Mouse (Mus musculus): Measurements from ENCODE around the gene Nefh. TPM values are rescaled to one million over a fixed set of nuclear protein-coding genes. Genes with fewer than 3 reads are reported as not detected.

The Nefh gene
- total and polyA plus RNA-seq, 2 experiments from 2014 or later: 2.7 to 3.3 TPM

DNA sequence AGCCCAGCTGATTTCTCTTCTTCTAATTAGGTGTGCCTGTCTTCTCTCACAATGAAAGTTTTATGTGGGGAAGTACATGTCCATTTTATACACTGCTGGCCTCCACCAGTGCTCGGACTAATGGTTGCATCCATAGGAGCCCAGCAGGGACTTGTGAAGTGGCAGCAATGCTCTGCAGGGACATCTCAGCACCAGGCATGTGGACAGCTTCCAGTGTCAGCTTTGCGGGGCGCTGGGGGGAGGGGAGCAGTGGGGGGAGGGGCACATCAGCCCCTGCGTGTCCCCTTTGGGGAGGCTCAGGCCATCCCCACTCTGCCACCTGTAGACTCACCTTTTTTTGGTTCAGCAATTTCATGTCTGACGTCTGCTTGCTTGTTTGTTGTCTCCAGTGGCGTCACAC is 5.5 kb upstream of the Nefh start:
- Histone ChIP-seq H3K4me3 (ENCODE audit: low read depth, low read length) (no peak overlapping the region), H3K4me2 (ENCODE audit: low read depth) (no peak overlapping the region), H3K9me3 (ENCODE audit: low read length) (no peaks in the 10 kb centered on the region), H3K9ac (no peak overlapping the region), H3K4me1 (ENCODE audit: insufficient read depth) (peaks cover 8% of the 10 kb centered on the region; the same call in 1 of the 2 replicates), H3K27me3 (ENCODE audit: insufficient read depth, low read length) (peaks cover 24% of the 10 kb centered on the region), H3K27ac (ENCODE audit: low read depth, low read length) (no peak overlapping the region), H3K36me3 (ENCODE audit: insufficient read depth) (0 out of 2 replicates have a peak, but pooled peaks cover 2% of the 10 kb centered on the region)
- WGBS: 8% methylated on average over 5 of the region's 6 CpGs
- TF ChIP-seq CTCF (IDR thresholded peaks at IDR 0.05; ENCODE audit: low read depth): no peak
- ATAC-seq (no peak), DNase-seq (no peak)

GRCm38 (mm10) chr11:4949256-4950044 is 1.6 kb upstream of the Nefh start:
- Histone ChIP-seq H3K36me3 (ENCODE audit: insufficient read depth) (0 out of 2 replicates have a peak, but pooled peaks cover 2% of the 10 kb centered on the region), H3K27ac (ENCODE audit: low read depth, low read length) (no peak overlapping the region), H3K9me3 (ENCODE audit: low read length) (no peaks in the 10 kb centered on the region), H3K4me2 (ENCODE audit: low read depth) (peak overlapping the region; percentile 82), H3K4me1 (ENCODE audit: insufficient read depth) (peaks cover 8% of the 10 kb centered on the region; the same call in 1 of the 2 replicates), H3K4me3 (ENCODE audit: low read depth, low read length) (peak overlapping the region; percentile 71), H3K9ac (peak overlapping the region; percentile 33; the same call in 1 of the 2 replicates), H3K27me3 (ENCODE audit: insufficient read depth, low read length) (peaks cover 33% of the 10 kb centered on the region)
- WGBS: 5% methylated on average over 23 of the region's 23 CpGs
- no peak for TF ChIP-seq CTCF (IDR thresholded peaks at IDR 0.05; ENCODE audit: low read depth)
- no peak for ATAC-seq
- DNase-seq: peak; percentile 34

DNA sequence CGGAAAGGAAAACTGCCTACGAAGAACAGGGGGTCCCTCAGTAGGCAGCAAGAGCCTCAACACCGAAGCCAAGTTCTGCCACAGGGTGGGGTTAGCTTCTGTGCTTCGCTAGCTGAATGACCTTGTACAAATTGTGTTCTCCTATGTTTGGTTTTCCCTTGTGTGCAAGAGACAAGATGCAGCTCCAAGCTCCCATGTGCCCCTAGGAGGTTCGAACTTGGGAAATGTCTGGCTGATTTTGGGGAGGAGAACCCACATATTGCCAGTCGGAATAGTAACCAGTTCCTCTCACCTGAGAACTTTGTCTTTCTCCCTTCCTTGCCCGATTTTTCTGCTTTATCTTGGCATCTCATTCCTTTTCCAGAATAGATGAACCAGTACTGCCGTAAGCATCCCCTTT is 928 bp upstream of the Nefh start:
- Histone ChIP-seq H3K4me1 (ENCODE audit: insufficient read depth) (peaks cover 8% of the 10 kb centered on the region; the same call in 1 of the 2 replicates), H3K9ac (0 out of 2 replicates have a peak overlapping the region, but pooled peaks have one; percentile 82), H3K9me3 (ENCODE audit: low read length) (no peaks in the 10 kb centered on the region), H3K27ac (ENCODE audit: low read depth, low read length) (no peak overlapping the region), H3K36me3 (ENCODE audit: insufficient read depth) (0 out of 2 replicates have a peak, but pooled peaks cover 5% of the 10 kb centered on the region), H3K27me3 (ENCODE audit: insufficient read depth, low read length) (peaks cover 33% of the 10 kb centered on the region), H3K4me2 (ENCODE audit: low read depth) (peak overlapping the region; percentile 82), H3K4me3 (ENCODE audit: low read depth, low read length) (peak overlapping the region; percentile 71)
- DNase-seq (peak; percentile 11), ATAC-seq (no peak)
- 27% methylated on average over 8 of the region's 8 CpGs for whole genome bisulfite sequencing
- TF ChIP-seq CTCF (IDR thresholded peaks at IDR 0.05; ENCODE audit: low read depth): no peak

DNA sequence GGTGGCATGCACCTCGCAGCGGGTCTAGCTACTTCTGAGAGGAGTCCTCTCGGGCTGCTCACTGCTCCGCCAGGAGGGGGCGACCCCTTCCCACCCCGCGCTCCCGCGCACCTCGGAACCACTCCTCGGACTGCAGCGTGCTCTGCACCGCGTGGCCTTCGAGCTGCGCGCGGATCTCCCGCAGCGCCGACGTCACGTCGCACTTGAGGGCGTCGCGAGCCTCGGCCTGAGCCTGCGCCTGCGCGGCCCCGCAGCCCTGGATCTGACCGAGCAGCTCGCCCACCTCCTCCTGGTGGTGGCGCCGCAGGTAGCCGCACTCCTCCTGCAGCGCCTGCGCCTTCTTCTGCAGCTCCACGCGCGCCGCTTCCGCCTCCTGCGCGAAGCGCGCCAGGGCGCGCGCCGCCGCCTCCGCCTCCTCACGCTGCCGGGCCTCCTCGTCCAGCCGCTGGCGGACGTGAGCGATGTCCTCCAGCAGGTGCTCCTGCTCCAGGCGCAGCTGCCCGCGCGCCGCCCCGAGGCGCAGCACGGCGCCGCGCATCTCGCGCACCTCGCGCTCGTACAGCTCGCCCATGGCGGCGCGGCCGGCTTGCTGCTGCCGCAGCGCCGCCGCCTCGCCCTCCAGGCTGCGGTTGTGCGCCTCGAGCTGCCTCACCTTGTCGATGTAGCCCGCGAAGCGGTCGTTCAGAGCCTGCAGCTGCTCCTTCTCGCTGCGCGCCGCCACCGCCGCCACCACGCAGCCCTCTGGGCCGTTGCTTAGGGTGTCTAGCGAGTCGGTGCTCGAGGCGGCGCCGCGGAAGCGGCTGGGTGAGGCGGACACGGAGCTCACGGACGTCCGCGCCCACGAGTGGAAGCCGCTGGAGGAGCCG is 684 bp downstream of the Nefh start:
- H3K27me3 ChIP-seq (ENCODE audit: insufficient read depth, low read length): peaks cover 28% of the 10 kb centered on the region
- H3K9ac ChIP-seq: peak overlapping the region; percentile 82
- peak overlapping the region; percentile 71 for H3K4me3 ChIP-seq (ENCODE audit: low read depth, low read length)
- H3K4me2 ChIP-seq (ENCODE audit: low read depth): peak overlapping the region; percentile 82
- H3K4me1 ChIP-seq (ENCODE audit: insufficient read depth): peaks cover 8% of the 10 kb centered on the region; the same call in 1 of the 2 replicates
- peak; percentile 94 for DNase-seq
- no peaks in the 10 kb centered on the region for H3K9me3 ChIP-seq (ENCODE audit: low read length)
- TF ChIP-seq CTCF (IDR thresholded peaks at IDR 0.05; ENCODE audit: low read depth): peak; percentile 76
- under 1% methylated on average over 119 of the region's 120 CpGs for WGBS
- H3K27ac ChIP-seq (ENCODE audit: low read depth, low read length): peak overlapping the region; percentile 89
- peaks cover 9% of the 10 kb centered on the region; the same call in 1 of the 2 replicates for H3K36me3 ChIP-seq (ENCODE audit: insufficient read depth)
- peak; percentile 94 for ATAC-seq

- H3K27me3 ChIP-seq (ENCODE audit: insufficient read depth, low read length): peaks cover 28% of the 10 kb centered on the region
- H3K4me1 ChIP-seq (ENCODE audit: insufficient read depth): peaks cover 8% of the 10 kb centered on the region; the same call in 1 of the 2 replicates
- peak overlapping the region; percentile 82 for H3K9ac ChIP-seq
- H3K4me3 ChIP-seq (ENCODE audit: low read depth, low read length): peak overlapping the region; percentile 71
- H3K27ac ChIP-seq (ENCODE audit: low read depth, low read length): peak overlapping the region; percentile 1; the same call in 1 of the 2 replicates
- peak; percentile 3; the same call in 1 of the 2 replicates for ATAC-seq
- H3K36me3 ChIP-seq (ENCODE audit: insufficient read depth): peaks cover 10% of the 10 kb centered on the region; the same call in 1 of the 2 replicates
- no peak for TF ChIP-seq CTCF (IDR thresholded peaks at IDR 0.05; ENCODE audit: low read depth)
- no peak for DNase-seq
- WGBS: 35% methylated on average over 13 of the region's 13 CpGs
- no peaks in the 10 kb centered on the region for H3K9me3 ChIP-seq (ENCODE audit: low read length)
- peak overlapping the region; percentile 82 for H3K4me2 ChIP-seq (ENCODE audit: low read depth)
These were observed 1.3 kb downstream of the Nefh start for GRCm38 (mm10) chr11:4946530-4946929.

GRCm38 (mm10) chr11:4936243-4936642 is 11.6 kb downstream of the Nefh start:
- DNase-seq: no peak
- Histone ChIP-seq H3K9me3 (ENCODE audit: low read length) (no peaks in the 10 kb centered on the region), H3K27ac (ENCODE audit: low read depth, low read length) (no peak overlapping the region), H3K4me2 (ENCODE audit: low read depth) (no peak overlapping the region), H3K27me3 (ENCODE audit: insufficient read depth, low read length) (no peaks in the 10 kb centered on the region), H3K4me1 (ENCODE audit: insufficient read depth) (no peaks in the 10 kb centered on the region), H3K9ac (no peak overlapping the region), H3K4me3 (ENCODE audit: low read depth, low read length) (no peak overlapping the region), H3K36me3 (ENCODE audit: insufficient read depth) (peaks cover 5% of the 10 kb centered on the region; the same call in 1 of the 2 replicates)
- ATAC-seq: no peak
- WGBS: 78% methylated on average over 5 of the region's 5 CpGs
- no peak for TF ChIP-seq CTCF (IDR thresholded peaks at IDR 0.05; ENCODE audit: low read depth)
